Mouse (Mus musculus) liver, postnatal 0 days (tissue): ENCODE results near the gene Naxd. TPM values are rescaled to one million over a fixed set of nuclear protein-coding genes. Genes with fewer than 3 reads are reported as not detected.
A peak's percentile ranks its signal among the peaks of the same experiment; 100 is the strongest.

ENCODE experiments used
- ATAC-seq: fragments of 200-750 bp; cut with Nextera tagmentation; 2 replicates; pipeline ENCODE4 v1.8.0; 2017; ENCODE audit warnings: mild to moderate bottlenecking, moderate library complexity
- DNase-seq: peaks from one replicate; pipeline ENCODE4 v3.0.0-alpha.2; 2016
- H3K27ac ChIP-seq: fragments of 300-500 bp; sonication (generic); 2 replicates; pipeline ENCODE4 v1.5.1; 2014; ENCODE audit warnings: antibody characterized with exemption, moderate library complexity, mild to moderate bottlenecking, low read depth
- H3K27me3 ChIP-seq: fragments of 300-500 bp; sonication (generic); 2 replicates; pipeline ENCODE4 v1.6.1; 2014; ENCODE audit warnings: low read length, control low read depth, mixed read lengths; ENCODE audit not compliant: insufficient read depth
- H3K36me3 ChIP-seq: fragments of 300-500 bp; sonication (generic); replicated peaks from 2 replicates; pipeline ENCODE4 v1.6.1; 2014; ENCODE audit warnings: mild to moderate bottlenecking, control low read depth, low read length, moderate library complexity, mixed read lengths; ENCODE audit not compliant: insufficient read depth
- H3K4me1 ChIP-seq: fragments of 300-500 bp; sonication (generic); 2 replicates; pipeline ENCODE4 v1.6.1; 2014; ENCODE audit warnings: antibody characterized with exemption, mild to moderate bottlenecking, control low read depth; ENCODE audit not compliant: insufficient read depth
- H3K4me2 ChIP-seq: fragments of 300-500 bp; sonication (generic); 2 replicates; pipeline ENCODE4 v1.6.1; 2014; ENCODE audit warnings: low read depth, mild to moderate bottlenecking, low read length, moderate library complexity, mixed read lengths
- H3K4me3 ChIP-seq: fragments of 300-500 bp; sonication (generic); 2 replicates; pipeline ENCODE4 v1.5.1; 2014; ENCODE audit warnings: low read depth, low read length
- H3K9ac ChIP-seq: fragments of 300-500 bp; sonication (generic); replicated peaks from 2 replicates; pipeline ENCODE4 v1.6.1; 2014; ENCODE audit warnings: mild to moderate bottlenecking, moderate library complexity
- H3K9me3 ChIP-seq: fragments of 300-500 bp; sonication (generic); 2 replicates; pipeline ENCODE4 v1.6.1; 2016; ENCODE audit warnings: mild to moderate bottlenecking, control low read depth, low read length, mixed read lengths
- CTCF ChIP-seq: sonication (generic); IDR thresholded peaks from 2 replicates; pipeline ENCODE4 v1.5.1; 2016; ENCODE audit warnings: antibody characterized with exemption, low read depth
- EP300 ChIP-seq: IDR thresholded peaks from 2 replicates; pipeline ENCODE4 v1.6.1; 2016; ENCODE audit warnings: antibody characterized with exemption, low read depth, mild to moderate bottlenecking
- WGBS: fragments of 180-500 bp; shearing (Covaris S2); extraction: QIAGEN DNeasy Blood & Tissue Kit; methylation state at CpG from one replicate; pipeline ENCODE4 v1.1.7; 2014; ENCODE audit not compliant: insufficient replicate concordance; 5-methylcytosine and 5-hydroxymethylcytosine counted together
- polyA plus RNA-seq: library from polyadenylated mRNA; unstranded; fragments of >200 nt; fragmentation: Nextera tagmentation; extraction: Ambion mirVana; gene quantifications from 2 replicates; pipeline ENCODE4 v1.2.1, GENCODE M21; 2015

Naxd gene
- polyA plus RNA-seq, 1 experiment from 2014 or later = 47.1 TPM

DNA sequence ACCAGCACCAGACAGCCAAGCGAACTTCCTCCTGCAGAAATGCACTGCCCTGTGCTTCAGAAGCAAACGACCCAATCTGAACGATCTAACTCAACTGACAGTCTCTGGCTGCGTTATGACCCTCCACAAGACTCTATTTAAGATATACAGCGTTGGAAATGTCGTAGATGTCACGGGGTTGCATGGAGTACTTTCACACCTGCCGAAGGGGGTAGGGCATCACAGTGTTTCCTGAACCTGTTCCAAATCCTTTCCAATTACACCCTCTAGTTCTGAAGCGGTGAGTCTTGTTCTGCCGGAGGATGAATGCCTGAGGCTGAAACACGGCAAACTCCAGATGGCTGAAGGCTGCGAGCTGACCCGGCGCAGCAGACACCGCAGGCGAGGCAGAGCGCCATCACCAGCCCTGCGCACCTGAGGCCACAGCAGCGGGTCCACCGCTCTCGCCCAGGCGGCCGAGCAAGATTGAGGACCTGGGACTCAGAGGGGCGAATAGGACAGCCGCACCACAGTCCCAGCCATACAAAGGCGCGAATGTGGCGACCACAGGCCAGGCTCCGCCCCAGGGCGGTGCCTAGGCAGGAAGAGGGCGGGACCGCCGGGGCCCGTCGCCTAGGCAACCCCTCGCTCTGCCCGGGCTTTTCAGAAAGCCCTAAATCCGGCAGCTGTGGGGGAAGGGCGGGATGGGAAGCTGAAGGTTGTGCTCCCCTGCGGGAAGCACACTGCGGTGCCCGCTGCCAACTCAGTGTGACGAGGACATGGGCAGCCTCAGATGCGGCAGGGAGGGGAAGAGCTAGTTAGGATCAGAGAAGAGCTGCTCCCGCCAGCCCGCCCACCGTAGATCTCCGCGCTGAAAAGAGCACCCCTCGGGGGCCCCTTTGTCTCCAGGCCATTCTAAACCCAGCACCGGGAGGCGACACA lies 57.8 kb downstream of the Naxd start, which contains the start of gene Ing1:
Gene Ing1, plus strand, starts transcription at position 773 of the 921 bp plus-strand sequence.
- Histone ChIP-seq H3K9ac (peak within 1 kb of the TSS; percentile 96), H3K9me3 (no peaks in the 10 kb centered on the region), H3K27ac (peak within 1 kb of the TSS; percentile 99), H3K36me3 (no peaks in the 10 kb centered on the region), H3K4me1 (peaks cover 25% of the 10 kb centered on the region), H3K27me3 (no peaks in the 10 kb centered on the region), H3K4me3 (peak within 1 kb of the TSS; percentile 94), H3K4me2 (peak within 1 kb of the TSS; percentile 97)
- DNase-seq (peak; percentile 96), ATAC-seq (peak; percentile 60)
- 1% methylated on average over 52 of the region's 52 CpGs for WGBS
- no peak for TF ChIP-seq CTCF
- TF ChIP-seq EP300 = peak; percentile 6; the same call in 1 of the 2 replicates

DNA sequence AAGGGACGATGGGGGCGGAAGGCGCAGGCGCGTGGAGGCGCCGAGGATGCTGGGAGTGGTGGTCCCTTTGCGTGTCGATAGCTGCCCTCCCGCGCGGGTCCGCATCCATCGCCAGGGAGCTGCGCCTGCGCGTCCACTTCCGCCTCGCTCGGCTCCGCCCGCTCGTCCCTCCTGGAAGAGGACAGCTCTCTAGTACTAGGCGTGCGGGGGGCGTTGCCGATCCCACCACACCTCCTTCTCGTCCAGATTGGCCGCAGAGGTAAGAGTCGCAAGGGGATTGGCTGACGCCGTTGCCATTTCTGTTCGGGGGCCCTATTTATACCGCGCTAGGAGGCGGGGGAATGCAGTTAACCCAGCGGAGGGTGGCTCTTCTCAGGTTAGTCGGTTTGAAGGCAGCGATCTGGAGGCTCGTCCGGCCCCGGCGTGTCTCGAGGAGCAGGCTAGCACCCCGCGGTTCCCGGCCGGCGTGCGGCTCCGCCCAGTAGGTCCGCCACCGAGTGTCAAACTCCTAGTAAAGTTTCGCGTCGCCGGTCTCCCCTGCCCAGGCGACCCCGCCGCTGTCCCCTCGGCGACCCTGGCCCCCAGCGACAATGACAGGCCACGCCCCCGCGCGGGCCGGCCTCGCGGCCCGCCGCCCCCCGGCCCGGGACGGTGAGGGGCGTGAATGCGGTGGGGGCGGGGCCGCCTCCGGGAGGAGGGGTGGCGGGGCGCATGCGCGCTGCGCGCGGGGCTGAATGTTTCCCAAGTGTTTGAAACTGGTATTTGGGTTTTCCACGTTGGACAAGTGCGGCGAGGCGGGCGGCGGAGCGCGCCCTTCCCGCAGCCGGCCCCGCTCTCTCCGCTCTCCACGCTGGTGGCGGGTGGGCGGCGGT lies 58.6 kb downstream of the Naxd start:
- H3K27me3 ChIP-seq = no peaks in the 10 kb centered on the region
- H3K27ac ChIP-seq = peak overlapping the region; percentile 99
- ATAC-seq (peak; percentile 76), DNase-seq (peak; percentile 98)
- peaks cover 22% of the 10 kb centered on the region for H3K4me1 ChIP-seq
- peaks cover 4% of the 10 kb centered on the region; the same call in 1 of the 2 replicates for H3K36me3 ChIP-seq
- peak overlapping the region; percentile 97 for H3K4me2 ChIP-seq
- no peaks in the 10 kb centered on the region for H3K9me3 ChIP-seq
- TF ChIP-seq EP300 (no peak; the same call in 1 of the 2 replicates), CTCF (no peak)
- peak overlapping the region; percentile 96 for H3K9ac ChIP-seq
- peak overlapping the region; percentile 94 for H3K4me3 ChIP-seq
- under 1% methylated on average over 98 of the region's 103 CpGs for WGBS

DNA sequence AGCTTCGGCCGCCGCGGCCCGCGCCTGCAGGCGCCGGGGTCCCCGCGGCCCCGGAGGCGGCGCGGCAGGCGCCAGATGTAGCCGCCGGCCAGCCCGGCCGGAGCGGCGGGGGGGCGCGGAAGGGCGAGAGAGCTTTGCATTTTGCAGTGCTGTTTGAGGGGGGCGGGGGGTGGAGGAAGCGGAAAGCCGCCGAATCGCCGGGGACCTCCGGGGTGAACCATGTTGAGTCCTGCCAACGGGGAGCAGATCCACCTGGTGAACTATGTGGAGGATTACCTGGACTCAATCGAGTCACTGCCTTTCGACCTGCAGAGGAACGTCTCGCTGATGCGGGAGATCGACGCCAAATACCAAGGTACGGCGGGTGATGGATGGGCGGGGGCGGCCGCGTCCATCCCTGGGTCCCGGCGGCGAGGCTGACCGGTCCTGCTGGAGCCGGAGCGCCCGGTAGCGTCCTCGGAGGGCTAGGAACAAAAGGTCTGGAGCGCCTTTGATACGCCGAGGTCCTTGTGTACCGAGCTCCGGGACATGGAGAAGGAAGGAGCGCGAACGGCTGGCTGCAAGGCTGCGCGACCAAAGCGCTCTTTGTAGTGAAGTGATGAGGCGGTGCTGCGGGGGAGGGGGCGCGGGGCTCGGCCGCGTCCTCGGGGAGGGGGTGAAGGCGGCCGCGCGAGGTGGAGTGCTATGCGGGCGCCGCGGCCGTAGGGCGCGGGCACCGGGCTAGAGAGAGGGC lies 59.6 kb downstream of the Naxd start:
- DNase-seq (peak; percentile 65), ATAC-seq (no peak)
- peaks cover 19% of the 10 kb centered on the region for H3K4me1 ChIP-seq
- H3K9ac ChIP-seq = peak overlapping the region; percentile 96
- peaks cover 12% of the 10 kb centered on the region for H3K36me3 ChIP-seq
- no peaks in the 10 kb centered on the region for H3K27me3 ChIP-seq
- no peaks in the 10 kb centered on the region for H3K9me3 ChIP-seq
- peak overlapping the region; percentile 94 for H3K4me3 ChIP-seq
- 2% methylated on average over 70 of the region's 85 CpGs for WGBS
- H3K4me2 ChIP-seq = peak overlapping the region; percentile 97
- peak overlapping the region; percentile 99 for H3K27ac ChIP-seq
- TF ChIP-seq CTCF = no peak
- no peak for TF ChIP-seq EP300

DNA sequence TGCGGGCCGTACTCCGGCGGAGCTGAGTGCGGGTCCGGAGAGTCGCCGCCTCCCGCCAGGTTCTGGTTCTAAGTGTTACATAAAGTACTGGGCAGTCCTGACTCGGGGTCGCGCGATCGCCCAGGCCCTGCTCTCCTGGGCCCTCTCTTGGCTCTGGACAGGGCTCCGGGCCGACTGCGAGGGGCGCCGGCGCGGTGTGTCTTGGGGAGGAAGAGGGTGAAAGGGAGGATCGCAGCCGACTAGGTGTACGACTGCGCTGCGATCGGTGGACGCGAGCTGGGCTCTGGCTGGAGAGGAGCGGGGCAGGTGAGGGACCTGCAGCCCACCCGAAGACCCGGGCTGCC lies 60.1 kb downstream of the Naxd start:
- no peaks in the 10 kb centered on the region for H3K27me3 ChIP-seq
- H3K4me2 ChIP-seq = peak overlapping the region; percentile 97
- WGBS = 0% methylated on average over 28 of the region's 32 CpGs
- H3K9me3 ChIP-seq = no peaks in the 10 kb centered on the region
- peak overlapping the region; percentile 96 for H3K9ac ChIP-seq
- H3K27ac ChIP-seq = peak overlapping the region; percentile 99
- DNase-seq (no peak), ATAC-seq (no peak; the same call in 1 of the 2 replicates)
- TF ChIP-seq EP300 = no peak
- TF ChIP-seq CTCF = no peak
- H3K4me3 ChIP-seq = peak overlapping the region; percentile 94
- H3K4me1 ChIP-seq = peaks cover 19% of the 10 kb centered on the region
- H3K36me3 ChIP-seq = peaks cover 15% of the 10 kb centered on the region

DNA sequence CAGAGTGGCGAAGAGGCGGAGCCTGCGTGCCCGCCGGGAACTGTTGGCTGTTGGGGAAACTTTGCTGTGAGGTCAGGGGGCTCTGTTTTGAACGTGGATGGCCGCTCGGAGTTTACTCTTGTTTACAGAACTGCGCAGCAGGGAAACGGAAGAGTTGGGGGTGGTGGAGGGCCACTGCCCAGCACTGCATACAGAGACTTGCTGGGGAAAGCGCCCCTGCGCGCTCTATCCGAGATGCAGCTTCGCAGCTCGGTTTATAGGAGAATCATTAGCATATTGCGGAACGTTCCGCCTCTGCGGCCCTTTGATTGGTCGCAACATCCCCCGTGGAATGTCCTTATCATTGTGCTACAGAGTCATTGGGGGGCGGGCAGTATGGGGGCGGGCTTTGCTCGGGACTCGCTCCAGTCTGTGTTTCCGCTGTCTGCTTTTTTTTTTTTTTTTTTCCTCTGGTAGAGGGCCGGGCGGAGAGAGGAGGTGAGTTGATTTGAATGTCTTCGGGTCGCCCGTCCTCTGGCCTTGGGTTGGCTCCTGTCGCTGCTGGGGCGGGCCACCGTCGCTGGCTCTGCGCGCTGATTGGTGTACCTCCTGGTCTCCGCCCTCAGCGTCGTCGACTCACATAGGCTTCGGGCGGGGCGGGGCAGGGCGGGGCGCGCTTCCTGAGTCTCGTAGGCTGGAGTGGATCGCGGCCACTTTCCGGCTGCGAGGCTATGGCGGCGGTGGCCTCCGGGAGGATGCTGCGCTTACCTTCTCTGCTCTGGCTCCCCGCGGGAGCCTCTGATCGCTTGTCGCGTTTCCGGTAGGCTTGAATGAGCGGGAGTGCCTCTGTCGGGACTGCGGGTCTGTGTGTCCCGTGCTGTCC lies 60.7 kb downstream of the Naxd start:
- WGBS = 2% methylated on average over 58 of the region's 67 CpGs
- H3K36me3 ChIP-seq = peaks cover 15% of the 10 kb centered on the region
- TF ChIP-seq CTCF (no peak), EP300 (peak; percentile 63)
- H3K27me3 ChIP-seq = no peaks in the 10 kb centered on the region
- no peaks in the 10 kb centered on the region for H3K9me3 ChIP-seq
- peaks cover 19% of the 10 kb centered on the region for H3K4me1 ChIP-seq
- DNase-seq (peak; percentile 99), ATAC-seq (peak; percentile 79)
- H3K4me2 ChIP-seq = peak overlapping the region; percentile 97
- H3K27ac ChIP-seq = peak overlapping the region; percentile 99
- peak overlapping the region; percentile 96 for H3K9ac ChIP-seq
- H3K4me3 ChIP-seq = peak overlapping the region; percentile 94
